Mouse (Mus musculus) spleen, adult 2 months (tissue): ENCODE measurements around the gene Plekhg3. TPM values are rescaled to one million over a fixed set of nuclear protein-coding genes. Genes with fewer than 3 reads are reported as not detected.

Source experiments
- DNase-seq, 2 experiments: peaks; one replicate each; pipeline versions ENCODE4 v3.0.0 to v3.0.0-alpha.2; 2012 to 2021; ENCODE audit warnings: low spot score in 2 of 2, low read depth in 1 of 2
- H3K27ac ChIP-seq: fragments of 200-500 bp; 2 replicates; pipeline ENCODE4 v1.5.1; 2012; ENCODE audit warnings: low read length, inconsistent platforms; ENCODE audit not compliant: insufficient read depth
- H3K27me3 ChIP-seq: fragments of 200-500 bp; 2 replicates; pipeline ENCODE4 v1.6.1; 2012; ENCODE audit warnings: mild to moderate bottlenecking, moderate library complexity, low read length, inconsistent platforms; ENCODE audit not compliant: control insufficient read depth, insufficient read depth
- H3K36me3 ChIP-seq: fragments of 200-500 bp; 2 replicates; pipeline ENCODE4 v1.6.1; 2012; ENCODE audit warnings: mild to moderate bottlenecking, low read length, inconsistent platforms; ENCODE audit not compliant: control insufficient read depth, insufficient read depth
- H3K4me1 ChIP-seq: fragments of 200-500 bp; 2 replicates; pipeline ENCODE4 v1.6.1; 2011; ENCODE audit warnings: inconsistent platforms; ENCODE audit not compliant: control insufficient read depth, insufficient read depth, insufficient read length
- H3K4me3 ChIP-seq: fragments of 200-500 bp; 2 replicates; pipeline ENCODE4 v1.5.1; 2011; ENCODE audit warnings: mild to moderate bottlenecking, inconsistent platforms; ENCODE audit not compliant: insufficient read depth, insufficient read length; ENCODE audit errors: extremely low read depth
- CTCF ChIP-seq: fragments of 200-500 bp; IDR thresholded peaks from 2 replicates; pipeline ENCODE4 v1.5.1; 2011; ENCODE audit warnings: mild to moderate bottlenecking, inconsistent platforms; ENCODE audit not compliant: insufficient read depth, insufficient read length, insufficient replicate concordance; ENCODE audit errors: extremely low read depth
- POLR2A ChIP-seq: fragments of 200-500 bp; IDR thresholded peaks from 2 replicates; pipeline ENCODE4 v1.6.1; 2011; ENCODE audit warnings: low read depth, low read length, inconsistent platforms
- WGBS: fragments of 180-500 bp; shearing (Covaris S2); methylation state at CpG from one replicate; pipeline ENCODE4 v1.1.7; 2018; 5-methylcytosine and 5-hydroxymethylcytosine counted together
- polyA plus RNA-seq: library from polyadenylated mRNA; depleted of rRNA; stranded (reverse); fragments of >200 nt; gene quantifications from 2 replicates; pipeline ENCODE4 v1.2.3, GENCODE M21; 2012; rRNA removed

The Plekhg3 gene
- polyA plus RNA-seq, 1 experiment, result 15.3 TPM

- H3K4me3 ChIP-seq, result no peak overlapping the region
- no peaks in the 10 kb centered on the region for H3K27me3 ChIP-seq
- H3K27ac ChIP-seq, result no peak overlapping the region
- TF ChIP-seq POLR2A (no peak), CTCF (no peak)
- no peaks in the 10 kb centered on the region for H3K4me1 ChIP-seq
- 90% methylated on average over 15 of the region's 15 CpGs for WGBS
- H3K36me3 ChIP-seq, result no peaks in the 10 kb centered on the region
- no peak for DNase-seq
Observed at GRCm38 (mm10) chr12:76608997-76609565, 78.4 kb downstream of the Plekhg3 start.

DNA sequence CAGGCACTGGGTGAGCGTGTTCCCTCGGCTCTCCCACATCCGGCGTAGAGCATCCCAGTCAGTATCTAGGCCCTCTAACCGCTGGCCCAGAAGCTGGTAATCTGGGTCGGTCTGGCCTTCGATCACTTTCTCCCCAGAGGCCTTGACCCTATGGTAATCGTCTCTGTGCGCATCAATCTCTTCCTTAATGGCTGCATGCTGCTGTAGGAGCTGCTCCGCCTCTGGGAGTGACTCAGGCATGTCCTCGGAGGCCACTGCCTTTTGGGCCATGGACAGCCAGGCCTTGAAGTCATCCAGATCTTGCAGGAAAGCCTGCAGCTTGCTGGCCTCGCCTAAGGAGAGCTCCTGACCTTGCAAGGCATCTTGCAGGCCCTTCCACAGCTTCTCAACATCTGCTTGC lies 81.9 kb downstream of the Plekhg3 start:
- no peak for TF ChIP-seq POLR2A
- no peak for DNase-seq
- Histone ChIP-seq H3K27me3 (no peaks in the 10 kb centered on the region), H3K4me1 (no peaks in the 10 kb centered on the region), H3K27ac (no peak overlapping the region), H3K36me3 (no peaks in the 10 kb centered on the region), H3K4me3 (no peak overlapping the region)
- WGBS, result 96% methylated on average over 12 of the region's 12 CpGs

DNA sequence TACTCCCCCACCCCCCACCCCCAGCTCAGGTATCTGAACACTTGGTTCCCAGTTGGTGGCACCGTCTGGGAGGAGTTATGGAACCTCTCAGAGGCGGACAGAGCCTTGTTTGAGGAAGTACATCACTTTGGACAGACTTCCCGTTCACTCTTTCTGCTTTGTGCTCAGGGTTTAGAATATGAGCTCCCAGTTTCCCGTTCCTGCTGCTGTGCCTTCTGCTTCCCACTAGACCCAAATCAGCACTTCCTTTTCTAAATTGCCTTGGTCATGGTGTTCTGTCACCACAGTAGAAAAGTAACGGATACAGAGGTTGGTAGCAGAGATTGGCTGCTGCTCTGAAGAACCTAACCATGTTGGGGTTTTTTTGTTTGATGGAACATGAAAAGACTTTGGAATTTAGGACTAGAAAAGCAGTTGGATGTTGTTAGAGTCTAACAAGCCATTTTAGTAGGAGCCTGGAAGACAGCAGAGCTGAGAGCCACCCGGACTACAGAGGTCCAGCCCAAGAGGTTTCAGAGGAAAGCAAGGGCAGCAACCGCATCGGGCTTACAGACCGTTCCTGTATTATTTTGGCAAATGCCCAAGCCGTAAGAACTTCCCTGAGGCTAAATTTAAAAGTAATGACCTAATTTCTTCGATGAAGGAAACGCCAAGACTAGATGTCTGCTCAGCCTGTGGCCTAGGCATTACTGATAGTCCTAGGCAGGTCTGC lies 84.3 kb downstream of the Plekhg3 start:
- no peaks in the 10 kb centered on the region for H3K36me3 ChIP-seq
- TF ChIP-seq POLR2A (no peak), CTCF (no peak)
- DNase-seq, result no peak
- no peak overlapping the region for H3K27ac ChIP-seq
- 15% methylated on average over 12 of the region's 12 CpGs for WGBS
- H3K4me1 ChIP-seq, result no peaks in the 10 kb centered on the region
- H3K27me3 ChIP-seq, result no peaks in the 10 kb centered on the region
- no peak overlapping the region for H3K4me3 ChIP-seq

GRCm38 (mm10) chr12:76615580-76615937 lies 84.9 kb downstream of the Plekhg3 start:
- Histone ChIP-seq H3K36me3 (no peaks in the 10 kb centered on the region), H3K27ac (no peak overlapping the region)

DNA sequence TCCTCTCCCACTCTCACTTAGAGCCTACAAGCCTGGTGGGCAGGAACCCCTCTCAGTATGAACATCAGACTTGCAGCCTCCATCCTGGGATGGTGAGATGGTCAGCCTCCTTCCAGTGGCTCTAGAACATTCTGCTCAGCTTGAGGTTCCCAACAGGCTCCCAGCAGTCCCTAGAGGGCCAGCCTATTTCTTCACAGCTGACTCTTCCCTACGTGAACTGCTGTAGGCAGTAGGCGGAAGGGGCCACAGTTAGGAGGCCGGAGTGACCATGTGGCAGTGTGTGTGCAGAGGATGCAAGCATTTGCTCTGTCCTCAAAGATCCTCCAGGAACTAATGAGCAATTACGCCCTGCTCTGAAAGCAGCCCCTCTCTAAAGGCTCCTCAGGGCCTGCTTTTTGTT lies 87.5 kb downstream of the Plekhg3 start:
- no peak overlapping the region for H3K27ac ChIP-seq
- no peaks in the 10 kb centered on the region for H3K36me3 ChIP-seq
- H3K27me3 ChIP-seq, result no peaks in the 10 kb centered on the region
- no peak for TF ChIP-seq POLR2A
- TF ChIP-seq CTCF, result no peak
- over 99% methylated on average over 4 of the region's 4 CpGs for WGBS
- no peak overlapping the region for H3K4me3 ChIP-seq
- no peaks in the 10 kb centered on the region for H3K4me1 ChIP-seq
- DNase-seq, result no peak

More at GRCm38 (mm10) chr12:76615580-76615937, 84.9 kb downstream of the Plekhg3 start:
- 70% methylated on average over 4 of the region's 4 CpGs for WGBS
- no peak for TF ChIP-seq POLR2A
- no peak for TF ChIP-seq CTCF
- no peaks in the 10 kb centered on the region for H3K4me1 ChIP-seq
- no peak for DNase-seq
- no peak overlapping the region for H3K4me3 ChIP-seq
- no peaks in the 10 kb centered on the region for H3K27me3 ChIP-seq

DNA sequence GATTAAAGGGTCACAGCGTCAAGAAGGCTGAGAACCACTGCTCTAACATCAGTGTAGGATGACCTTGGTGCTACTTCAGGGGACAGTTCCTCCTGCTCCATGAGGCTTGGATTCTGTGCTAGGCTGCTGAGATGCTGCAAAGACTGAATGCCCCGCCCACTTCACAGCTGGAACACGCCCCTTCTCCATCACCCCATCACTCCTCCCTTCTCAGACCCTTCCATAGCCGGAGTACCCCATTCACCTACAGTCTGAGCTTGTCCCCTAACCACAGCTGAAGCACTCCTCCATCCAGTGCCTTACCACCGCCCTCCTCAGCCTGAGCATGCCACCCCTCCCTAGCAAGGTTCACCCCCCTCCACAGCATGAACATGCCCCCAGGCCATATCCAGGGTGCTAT lies 89.2 kb downstream of the Plekhg3 start:
- H3K36me3 ChIP-seq, result no peaks in the 10 kb centered on the region
- WGBS, result 76% methylated on average over 5 of the region's 5 CpGs

DNA sequence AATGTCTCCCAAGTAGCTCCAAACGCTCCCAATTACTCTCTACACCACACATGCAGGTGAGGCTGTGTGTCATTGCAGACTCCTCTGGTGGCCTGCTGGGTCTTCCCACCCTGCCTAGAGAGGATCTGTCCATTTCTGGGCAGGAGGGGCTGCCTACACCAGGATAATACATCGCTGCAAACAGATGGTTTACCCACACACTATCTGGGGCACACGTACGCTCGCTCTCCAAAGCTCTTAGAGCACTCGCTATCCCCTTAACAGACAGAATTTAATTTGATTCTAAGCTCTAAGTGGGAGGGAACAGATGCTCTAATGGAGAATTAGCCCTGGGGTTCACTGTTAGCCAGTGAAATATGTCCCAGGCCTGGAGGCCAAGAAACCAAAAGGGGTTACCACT lies 92.7 kb downstream of the Plekhg3 start:
- H3K4me3 ChIP-seq, result no peak overlapping the region
- H3K27ac ChIP-seq, result no peak overlapping the region
- no peak for TF ChIP-seq CTCF
- no peaks in the 10 kb centered on the region for H3K4me1 ChIP-seq
- H3K36me3 ChIP-seq, result no peaks in the 10 kb centered on the region
- no peaks in the 10 kb centered on the region for H3K27me3 ChIP-seq
- 96% methylated on average over 6 of the region's 6 CpGs for WGBS
- DNase-seq, result no peak

More for the DNA sequence above, 89.2 kb downstream of the Plekhg3 start:
- TF ChIP-seq POLR2A (no peak), CTCF (no peak)
- H3K4me3 ChIP-seq, result no peak overlapping the region
- H3K4me1 ChIP-seq, result no peaks in the 10 kb centered on the region
- H3K27me3 ChIP-seq, result no peaks in the 10 kb centered on the region
- H3K27ac ChIP-seq, result no peak overlapping the region
- no peak for DNase-seq

Other genes starting within 250 kb of the Plekhg3 start
- gene Akap5, start 206.0 kb upstream of the Plekhg3 start, polyA plus RNA-seq, result 0.22 and 0.29 TPM in 2 replicates
- gene Zbtb25, start 161.3 kb upstream of the Plekhg3 start, polyA plus RNA-seq, result 6.9 and 7.5 TPM in 2 replicates
- gene Zbtb1, start 160.6 kb upstream of the Plekhg3 start, polyA plus RNA-seq, result 2.1 and 2.5 TPM in 2 replicates
- 3.8 and 6.0 TPM in 2 replicates for gene Hspa2, start 126.7 kb upstream of the Plekhg3 start, polyA plus RNA-seq
- not detected in 2 replicates for gene Ppp1r36, start 113.4 kb upstream of the Plekhg3 start, polyA plus RNA-seq
- 18.1 and 18.9 TPM in 2 replicates for gene Sptb, start 179.7 kb downstream of the Plekhg3 start, polyA plus RNA-seq
- 15.5 and 25.6 TPM in 2 replicates for gene Churc1, start 234.6 kb downstream of the Plekhg3 start, polyA plus RNA-seq
- 18.7 and 19.8 TPM in 2 replicates for gene Fntb, start 234.7 kb downstream of the Plekhg3 start, polyA plus RNA-seq